Mouse (Mus musculus) gastrocnemius, postnatal 36 days (tissue): Measurements from ENCODE around the gene Nsf. TPM values are rescaled to one million over a fixed set of nuclear protein-coding genes. Genes with fewer than 3 reads are reported as not detected.

ENCODE experiments used
- DNase-seq, 2 experiments: peaks; one replicate each; pipeline ENCODE4 v3.0.0; 2022
- intact Hi-C: fragments of 180-260 bp; cut with DNase I; formaldehyde crosslinking; loops from one replicate; pipeline ENCODE4 v1.15.1; 2025
- total RNA-seq, 2 experiments: library from RNA; stranded (reverse); gene quantifications; 2 replicates each; pipeline ENCODE4 v1.2.3; 2021

Nsf gene
- total RNA-seq, 2 experiments from 2014 or later: 16.4 to 18.9 TPM

DNA sequence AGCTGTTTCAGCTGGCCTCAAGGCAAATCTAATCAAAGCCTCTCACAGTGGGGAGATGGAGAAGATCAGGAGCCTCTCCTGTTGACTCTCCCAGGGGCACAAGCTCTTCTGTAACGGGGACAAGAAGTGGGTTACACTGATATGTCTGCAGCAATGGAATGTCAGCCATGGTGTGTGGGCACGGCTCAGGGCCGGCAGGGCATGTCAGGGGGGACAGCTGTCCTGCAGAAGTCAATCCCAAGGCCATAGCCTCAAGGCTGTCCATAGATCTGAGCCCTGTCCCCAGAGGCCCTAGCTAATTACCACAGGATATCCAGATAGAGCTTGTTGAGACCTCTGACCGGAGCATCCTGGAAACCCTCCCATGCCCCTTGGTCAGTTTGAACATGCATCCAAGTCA, 149.1 kb downstream of the Nsf start:
- intact Hi-C loops: no loop called here
- no peak for DNase-seq

DNA sequence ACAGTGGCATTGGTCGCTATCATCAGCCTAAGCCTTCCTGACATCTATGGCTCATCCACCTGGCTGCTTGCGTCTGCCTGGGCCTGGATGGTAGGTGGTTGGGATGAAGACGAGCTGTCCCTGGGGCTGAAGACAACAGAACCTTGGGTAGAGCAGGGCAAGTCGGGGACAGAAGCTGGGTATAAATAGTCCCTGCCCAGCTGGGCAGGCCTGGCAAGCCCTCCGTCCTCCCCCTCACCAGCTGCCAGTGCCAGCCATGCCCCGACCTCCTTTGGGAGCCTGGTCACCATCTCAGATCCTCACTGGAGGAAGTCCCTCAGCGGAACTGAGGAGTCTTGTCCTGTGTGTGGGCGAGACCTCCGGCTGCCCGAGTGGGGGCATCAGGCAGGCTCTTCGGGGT, 149.7 kb downstream of the Nsf start:
- no peak for DNase-seq

DNA sequence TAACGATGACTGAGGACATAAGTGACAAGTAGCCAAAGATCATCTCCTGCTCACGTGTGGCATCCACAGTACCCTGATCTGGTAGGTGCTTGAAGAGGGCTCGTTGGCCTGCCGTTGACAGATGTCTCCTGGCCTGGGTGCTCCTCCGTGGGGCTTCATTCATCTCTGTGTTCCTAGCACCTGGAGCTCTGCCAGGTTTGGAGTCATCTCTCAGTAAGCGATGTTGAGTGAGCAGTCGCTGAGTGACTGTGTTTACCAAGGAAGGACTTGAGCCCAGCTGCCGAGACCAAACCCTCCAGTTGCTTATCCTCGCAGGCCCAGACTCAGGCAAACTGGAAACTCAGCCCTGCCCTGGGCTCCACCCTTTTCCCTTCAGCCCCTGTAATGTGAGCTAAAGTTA, 152.7 kb downstream of the Nsf start:
- intact Hi-C loops: no loop called here

More for the DNA sequence above, 149.7 kb downstream of the Nsf start:
- intact Hi-C loops: no loop called here

DNA sequence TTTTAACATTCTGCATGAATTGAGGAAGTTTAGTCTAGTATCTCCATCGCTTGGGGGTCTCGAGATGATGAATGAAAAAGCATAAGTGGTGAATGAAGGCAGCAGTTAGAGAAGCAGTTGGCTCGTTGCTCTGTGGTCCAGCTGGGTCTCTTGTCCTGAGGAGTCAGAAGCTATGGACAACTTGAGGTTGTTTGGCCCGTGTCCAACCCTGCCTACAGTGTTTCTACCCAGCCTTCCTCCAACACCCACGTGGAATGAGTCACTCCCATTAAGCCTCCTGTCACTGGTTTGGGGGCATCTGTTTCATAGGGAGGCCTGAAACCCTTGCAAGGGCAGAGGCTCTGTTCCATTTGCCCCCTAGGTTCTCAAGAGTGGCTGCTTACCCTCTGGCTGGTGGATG, 163.9 kb downstream of the Nsf start:
- DNase-seq: no peak
- intact Hi-C loops: no loop called here

More for the DNA sequence above, 152.7 kb downstream of the Nsf start:
- no peak for DNase-seq

DNA sequence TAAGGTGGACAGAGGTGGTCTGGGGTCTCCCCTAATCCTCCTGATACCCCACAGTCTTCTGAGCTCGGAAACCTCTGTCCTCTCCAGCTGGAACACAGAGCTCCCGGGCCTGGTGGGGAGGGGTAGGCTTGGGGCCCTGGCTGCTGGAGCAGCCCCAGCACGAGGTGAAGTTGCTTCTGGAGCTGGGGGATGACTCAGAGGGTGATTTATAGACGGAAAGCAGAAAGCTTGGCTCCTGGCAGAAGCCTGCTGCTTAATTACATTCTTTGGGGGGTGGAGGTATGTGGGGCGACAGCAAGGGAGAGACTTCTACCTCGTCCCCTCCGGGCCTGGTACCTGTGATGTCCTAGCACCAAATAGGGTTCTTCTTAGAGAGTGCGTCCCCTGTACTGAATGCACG, 173.7 kb downstream of the Nsf start:
- no peak for DNase-seq
- intact Hi-C loops: no loop called here

DNA sequence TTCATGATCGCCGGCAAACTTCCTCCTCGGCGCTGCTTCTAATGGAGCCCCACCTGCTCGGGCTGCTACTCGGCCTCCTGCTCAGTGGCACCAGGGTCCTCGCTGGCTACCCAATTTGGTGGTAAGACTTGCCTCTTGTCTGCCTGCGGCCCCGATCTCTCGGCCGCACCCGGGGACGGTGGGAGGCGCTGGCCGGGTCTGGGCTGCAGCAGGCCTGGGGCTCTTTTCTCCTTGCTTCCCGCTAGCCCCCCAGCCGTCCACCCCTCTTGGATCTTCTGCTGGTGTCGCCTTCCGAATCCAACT, 179.7 kb downstream of the Nsf start:
- intact Hi-C loops: no loop called here
- DNase-seq: no peak

DNA sequence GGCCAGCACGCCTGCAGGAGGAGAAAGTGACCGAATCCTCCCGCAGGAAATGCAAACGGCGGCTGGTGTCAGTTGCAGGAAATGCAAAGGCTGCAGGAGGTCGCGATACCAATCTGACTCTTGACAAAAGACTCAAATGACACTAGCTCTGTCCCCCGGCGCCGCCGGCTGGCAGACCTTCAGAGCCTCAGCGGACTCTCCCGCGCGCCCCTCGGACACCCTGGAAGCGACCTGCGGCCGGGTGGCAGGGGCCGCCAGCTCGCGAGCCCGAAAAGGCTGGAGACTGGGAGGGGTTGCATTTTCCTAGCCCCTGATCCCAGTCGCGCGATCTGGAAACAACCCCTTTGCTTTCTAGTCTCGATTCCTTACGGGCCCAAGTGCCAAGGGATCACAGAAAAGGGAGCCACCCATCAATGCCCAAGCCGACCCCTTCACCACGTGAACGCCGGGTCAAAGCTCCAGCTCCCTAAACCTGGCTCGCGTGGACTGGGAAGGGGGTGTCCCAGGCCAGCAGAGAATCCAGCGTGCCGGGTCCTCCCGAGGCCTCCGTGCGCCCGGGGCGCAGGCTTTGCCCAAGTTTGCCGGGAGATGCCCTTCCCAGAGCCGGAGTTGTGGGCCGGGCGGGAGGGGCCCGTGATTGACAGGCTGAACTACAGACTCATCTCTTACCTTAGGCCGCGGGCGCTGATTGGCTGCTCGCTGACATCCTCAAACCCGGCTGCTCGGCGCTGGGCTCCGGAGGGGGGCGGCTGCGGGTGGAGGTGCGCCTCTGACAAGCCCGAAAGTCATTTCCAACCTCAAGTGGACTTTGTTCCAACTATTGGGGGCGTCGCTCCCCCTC, 180.2 kb downstream of the Nsf start, which contains the start of gene Wnt3:
Gene Wnt3 (plus strand): TSS at position 764 of the 841 bp plus-strand sequence.
- intact Hi-C loops: no loop called here
- no peak for DNase-seq

DNA sequence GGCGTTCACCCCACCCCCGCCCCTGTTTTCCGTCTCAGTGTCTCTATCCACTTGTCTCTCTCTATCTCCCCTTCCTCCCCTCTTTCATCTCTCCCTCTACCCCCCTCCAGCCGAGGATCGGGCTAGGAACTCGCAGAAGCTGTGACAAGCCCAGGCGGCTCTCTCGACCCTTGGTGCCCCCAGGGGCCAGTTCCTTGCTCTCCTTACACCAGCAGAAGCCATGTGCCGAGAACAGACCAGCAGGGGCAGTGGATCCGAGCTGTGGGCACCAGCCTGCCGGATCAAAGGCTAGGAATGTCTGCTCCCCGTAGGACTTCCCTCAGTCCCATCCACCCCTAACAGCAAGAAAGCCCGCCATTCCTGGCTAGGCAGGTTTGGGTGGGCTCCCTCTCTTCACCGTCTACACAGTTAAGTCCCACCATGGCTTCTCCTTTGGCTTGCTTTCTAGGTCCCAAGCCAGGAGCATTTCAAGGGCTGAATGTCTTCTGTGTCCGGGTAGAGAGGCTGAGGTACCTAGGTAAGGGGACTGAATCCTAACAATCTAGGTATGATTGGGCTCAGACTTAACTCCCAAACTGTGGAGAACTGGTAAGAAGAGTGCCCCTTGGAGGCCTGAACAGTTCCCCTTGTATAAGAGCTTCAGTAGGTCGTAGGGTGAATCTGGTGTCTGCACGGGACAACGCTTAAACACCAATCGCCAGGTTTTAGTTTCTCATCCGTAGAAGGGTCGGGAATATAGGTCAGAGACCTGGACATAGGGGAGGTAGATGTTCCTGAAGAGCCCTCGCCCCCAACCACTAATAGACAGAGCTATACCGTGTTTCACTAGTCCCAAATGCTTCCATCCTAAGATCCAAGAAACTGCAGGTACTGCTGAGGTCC, 181.1 kb downstream of the Nsf start:
- intact Hi-C loops: no loop called here
- no peak for DNase-seq

Other genes starting within 250 kb of the Nsf start
- gene Wnt9b, start 204.2 kb downstream of the Nsf start, total RNA-seq: not detected
- not detected for gene Wnt3, start 179.9 kb downstream of the Nsf start, total RNA-seq
- gene Arf2, start 12.7 kb upstream of the Nsf start, total RNA-seq: 10 to 100 TPM; 12.9 to 17.9 TPM
- not detected for gene Crhr1, start 178.8 kb upstream of the Nsf start, total RNA-seq
- gene Sppl2c, start 232.3 kb upstream of the Nsf start, total RNA-seq: not detected